In genomic region chr1:153565701-153566100, GRCm38 (mm10) we compare ENCODE assay signal across 25 mouse cellular contexts. TPM values are rescaled to one million over a fixed set of nuclear protein-coding genes. Genes with fewer than 3 reads are reported as not detected.
DNase-seq lines count a peak whose midpoint lies in the region; TF ChIP-seq lines count a peak whose summit lies in the region.
"Had no signal": no experiment of that assay in that cellular context is flagged by ENCODE, and none has a peak within 500 bp of the region (broad histone marks: within the 10 kb centered on the region; RNA-seq: fewer than 3 reads in every experiment).

No protein-coding gene starts in this region.

- peaks cover 18% of the 10 kb centered on the region for H3K4me1 ChIP-seq in embryonic fibroblast, embryonic 13.5 days (ENCODE audit: control insufficient read depth, insufficient read depth, low read length)
- H3K4me1 ChIP-seq in limb, embryonic 10.5 days, result no peaks in the 10 kb centered on the region
- H3K4me1 ChIP-seq: embryonic facial prominence, embryonic 13.5 days had no signal

- H3K4me3 ChIP-seq in embryonic fibroblast, embryonic 13.5 days (ENCODE audit: insufficient read depth, low read length), result no peak overlapping the region
- H3K4me3 ChIP-seq in limb, embryonic 10.5 days, result no peak overlapping the region
- H3K4me3 ChIP-seq: embryonic facial prominence, embryonic 13.5 days; gastrocnemius, adult 2 months; heart, embryonic 12.5 days; heart, embryonic 15.5 days had no signal

- no peaks in the 10 kb centered on the region for H3K27me3 ChIP-seq in limb, embryonic 10.5 days (ENCODE audit: low read depth, poor library complexity, severe bottlenecking)
- H3K27me3 ChIP-seq: embryonic facial prominence, embryonic 13.5 days; heart, embryonic 12.5 days; heart, embryonic 15.5 days had no signal

- H3K36me3 ChIP-seq in limb, embryonic 10.5 days, result no peaks in the 10 kb centered on the region
- H3K36me3 ChIP-seq: embryonic facial prominence, embryonic 13.5 days; heart, embryonic 12.5 days; heart, embryonic 15.5 days had no signal

- no peak for TF ChIP-seq CTCF in embryonic fibroblast, embryonic 13.5 days (IDR thresholded peaks at IDR 0.05; ENCODE audit: borderline replicate concordance, insufficient read depth, low read length)

- 80% methylated on average over 8 of the region's 8 CpGs for WGBS in limb, embryonic 10.5 days

- TF ChIP-seq POLR2A in embryonic fibroblast, embryonic 13.5 days (IDR thresholded peaks at IDR 0.05; ENCODE audit: low read depth, low read length), result no peak

- H3K27ac ChIP-seq in embryonic fibroblast, embryonic 13.5 days (ENCODE audit: insufficient read depth, low read length), result peak overlapping the region; percentile 66
- H3K27ac ChIP-seq in limb, embryonic 10.5 days, result no peak overlapping the region
- H3K27ac ChIP-seq: embryonic facial prominence, embryonic 13.5 days; gastrocnemius, adult 2 months; heart, embryonic 15.5 days; hindbrain, embryonic 14.5 days had no signal

- no peaks in the 10 kb centered on the region for H3K9me3 ChIP-seq in limb, embryonic 10.5 days (replicated peaks)
- H3K9me3 ChIP-seq: embryonic facial prominence, embryonic 13.5 days; heart, embryonic 12.5 days; heart, embryonic 15.5 days had no signal

- peak; percentile 22 for DNase-seq in embryo, embryonic 10 days (ENCODE audit: low spot score)
- no peak for DNase-seq in embryo, embryonic 9.5 days (ENCODE audit: extremely low spot score)
- peak; percentile 74 for DNase-seq in Muller cell, postnatal 12 days (ENCODE audit: inconsistent ontology term)
- DNase-seq in ovary, postnatal 36 days (ENCODE audit: low spot score), result no peak
- no peak for DNase-seq in limb, embryonic 10.5 days (ENCODE audit: low spot score)
- DNase-seq: adrenal gland, adult 2 months; adrenal gland, postnatal 14 days; B cell, adult 2 months; cerebellum, adult 11 months; cerebellum, adult 2 months; cerebellum, adult 9-11 months; cerebellum, postnatal 25 days; embryo, embryonic 11 days; forebrain, postnatal 0 days; gastrocnemius, adult 2 months; gastrocnemius, postnatal 14 days; heart, adult 11 months; heart, postnatal 10 days; heart, postnatal 4 days; kidney, adult 2 months had no signal

RNA-seq across cellular contexts. Expression of gene Npl, which starts 15.9 kb away (rescaled TPM):
- 1.6 and 2.2 TPM in 2 replicates for polyA plus RNA-seq in embryonic fibroblast, embryonic 13.5 days (2011; ENCODE audit: insufficient read length, low read depth, missing spikeins)
- polyA plus RNA-seq in limb, embryonic 10.5 days (2016; fragmentation: Nextera tagmentation; extraction: Ambion mirVana), result 4.9 and 5.2 TPM in 2 replicates

Comparison
In these comparisons a context has a peak if more than half of its experiments do, and no peak if none do; other contexts are left out.
1. DNase-seq: peak in embryo, embryonic 10 days (single experiment) and Muller cell, postnatal 12 days (single experiment); none in embryo, embryonic 9.5 days (single experiment), ovary, postnatal 36 days (single experiment) and limb, embryonic 10.5 days (single experiment).